Mouse (Mus musculus) common myeloid progenitor, adult 5-6 weeks (primary cell): Measurements from ENCODE around the gene Ppp2r5a. TPM values are rescaled to one million over a fixed set of nuclear protein-coding genes. Genes with fewer than 3 reads are reported as not detected.

Source experiments
- ATAC-seq: replicated peaks from 2 replicates; pipeline ENCODE4 v1.8.0; 2016; ENCODE audit warnings: low read depth, mild to moderate bottlenecking, moderate TSS enrichment, inconsistent platforms; ENCODE audit not compliant: poor library complexity, severe bottlenecking
- total RNA-seq: library from RNA; stranded (forward); fragments of 200-1000, 187-1606 nt; gene quantifications from 2 replicates; pipeline ENCODE4 v1.2.3, GENCODE M21; 2017

The Ppp2r5a gene
- 107 and 115 TPM in 2 replicates for total RNA-seq

- ATAC-seq: peak; percentile 60
These were observed at the start of gene Ppp2r5a for GRCm38 (mm10) chr1:191403074-191403473. Ppp2r5a (minus strand) TSS chr1:191403272.

DNA sequence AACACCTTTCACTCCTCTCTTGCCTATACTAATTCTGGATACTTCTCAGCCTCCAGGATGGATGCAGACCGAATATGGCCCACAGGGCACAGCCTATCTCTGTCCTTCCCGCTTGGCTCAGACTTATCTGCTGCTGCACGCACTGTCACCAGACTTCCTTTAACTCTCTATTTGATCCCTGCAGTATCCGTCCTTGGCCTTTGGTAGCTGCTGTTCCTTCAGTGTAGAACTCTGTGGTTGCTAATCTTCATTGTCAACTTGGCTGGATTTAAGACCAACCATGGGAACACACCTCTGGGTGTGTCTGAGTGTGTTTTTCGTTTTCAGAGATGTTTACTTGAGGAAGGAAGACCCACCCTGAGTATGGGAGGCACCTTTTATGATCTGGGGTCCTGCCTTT is 47.5 kb upstream of the Ppp2r5a start:
- ATAC-seq: peak; percentile 86

- no peak for ATAC-seq
These were observed 46.5 kb upstream of the Ppp2r5a start for GRCm38 (mm10) chr1:191449537-191449936.

DNA sequence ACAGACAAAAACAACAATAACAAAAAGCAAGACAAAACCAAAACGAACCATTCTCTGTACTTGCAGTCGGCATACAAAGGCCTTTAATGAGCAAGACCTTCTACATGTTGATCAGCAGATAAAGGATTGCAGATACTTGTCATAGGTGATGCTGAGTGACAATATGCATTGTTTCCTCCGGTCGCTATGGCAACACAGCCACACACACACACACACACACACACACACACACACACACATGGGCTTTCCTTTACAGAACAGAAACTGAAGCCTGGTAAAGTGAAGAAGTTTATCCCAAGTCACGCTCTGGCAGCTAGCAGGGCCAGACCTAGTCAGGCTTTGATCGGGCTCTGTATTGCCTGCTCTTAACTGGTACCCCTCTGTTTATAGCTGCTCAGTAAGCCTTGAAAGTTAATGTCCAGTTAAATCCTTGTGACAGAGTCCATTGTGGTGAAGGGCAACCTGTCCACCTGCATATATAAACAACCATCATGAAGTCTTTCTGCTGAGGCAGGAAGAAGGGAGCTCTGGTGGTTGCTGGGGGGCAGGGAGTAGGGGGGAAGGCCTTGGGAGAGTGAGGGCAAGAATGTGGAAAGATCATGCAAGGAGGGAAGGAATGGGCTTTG is 44.4 kb upstream of the Ppp2r5a start:
- 0 out of 2 replicates have a peak, but pooled peaks have one; percentile 1 for ATAC-seq

DNA sequence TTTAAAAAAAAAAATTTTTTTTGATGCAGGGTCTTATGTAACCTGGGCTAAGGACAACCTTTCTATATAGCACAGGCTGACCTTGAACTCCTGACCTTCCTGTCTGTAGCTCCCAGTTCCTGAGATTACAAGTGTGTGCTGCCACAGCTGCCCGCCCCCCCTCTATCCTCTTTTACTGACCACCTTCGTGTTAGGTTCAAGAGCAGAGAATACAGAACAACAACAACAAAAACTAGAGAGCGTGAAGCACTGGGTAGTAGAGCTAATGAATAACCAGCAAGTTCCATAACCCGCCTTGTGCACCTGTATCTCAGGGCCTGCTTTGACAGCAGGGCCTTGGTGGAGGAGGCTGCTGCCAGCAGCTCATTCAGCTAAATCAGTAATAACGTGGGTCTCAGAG is 43.2 kb upstream of the Ppp2r5a start:
- no peak for ATAC-seq

GRCm38 (mm10) chr1:191445831-191446258 is 42.8 kb upstream of the Ppp2r5a start:
- ATAC-seq: peak; percentile 7; the same call in 1 of the 2 replicates

- peak; percentile 40 for ATAC-seq
These were observed 42.3 kb upstream of the Ppp2r5a start for GRCm38 (mm10) chr1:191445401-191445800.

DNA sequence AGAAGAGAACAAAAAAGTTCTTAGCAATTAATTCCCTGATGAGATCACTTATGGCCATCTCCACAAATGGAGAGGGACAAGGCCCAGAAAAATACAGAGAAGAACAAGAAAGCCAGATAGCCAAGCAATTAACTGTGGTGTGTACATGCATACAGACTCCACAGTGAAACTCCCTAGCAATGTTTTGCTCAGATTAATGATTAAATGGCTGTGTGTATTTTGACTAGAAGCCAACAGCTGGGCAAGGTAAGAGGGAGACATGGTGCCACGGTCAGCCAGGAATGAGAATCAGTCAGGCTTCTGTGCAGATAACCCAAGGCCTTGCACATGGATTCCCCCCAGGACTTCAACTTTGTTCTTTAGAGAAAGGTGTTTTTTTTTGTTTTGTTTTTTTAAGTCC is 41.4 kb upstream of the Ppp2r5a start:
- no peak for ATAC-seq

- ATAC-seq: no peak
These were observed 35.9 kb upstream of the Ppp2r5a start for GRCm38 (mm10) chr1:191439011-191439410.

DNA sequence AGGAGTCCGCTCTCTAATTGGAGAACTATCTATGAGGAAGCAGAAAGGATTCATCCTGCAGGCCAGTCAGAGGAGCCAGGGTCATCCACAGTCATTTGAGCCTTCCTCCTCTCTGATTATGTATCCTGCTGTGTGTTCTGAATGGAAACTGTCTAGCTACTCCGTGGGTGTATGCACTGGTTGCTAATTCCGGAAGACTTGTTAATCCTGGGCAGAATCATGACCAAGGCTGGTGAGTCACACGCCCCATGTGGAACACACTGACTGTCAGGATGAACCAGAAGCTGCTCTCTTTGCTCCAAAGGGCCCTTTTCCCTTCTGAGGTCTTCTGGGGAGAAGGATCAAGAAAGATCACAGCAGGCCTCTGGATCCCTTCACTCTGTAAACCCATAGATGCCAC is 35.5 kb upstream of the Ppp2r5a start:
- ATAC-seq: no peak

- no peak for ATAC-seq
These were observed 33.6 kb upstream of the Ppp2r5a start for GRCm38 (mm10) chr1:191436647-191437046.

- ATAC-seq: no peak
These were observed 32.3 kb upstream of the Ppp2r5a start for GRCm38 (mm10) chr1:191435359-191435758.

- 0 out of 2 replicates have a peak, but pooled peaks have one; percentile 36 for ATAC-seq
These were observed 29.5 kb upstream of the Ppp2r5a start for GRCm38 (mm10) chr1:191432531-191432930.

- peak; percentile 31; the same call in 1 of the 2 replicates for ATAC-seq
These were observed 29.0 kb upstream of the Ppp2r5a start for GRCm38 (mm10) chr1:191432023-191432422.

GRCm38 (mm10) chr1:191430121-191430520 is 27.0 kb upstream of the Ppp2r5a start:
- no peak for ATAC-seq

GRCm38 (mm10) chr1:191425884-191426283 is 22.8 kb upstream of the Ppp2r5a start:
- no peak for ATAC-seq

DNA sequence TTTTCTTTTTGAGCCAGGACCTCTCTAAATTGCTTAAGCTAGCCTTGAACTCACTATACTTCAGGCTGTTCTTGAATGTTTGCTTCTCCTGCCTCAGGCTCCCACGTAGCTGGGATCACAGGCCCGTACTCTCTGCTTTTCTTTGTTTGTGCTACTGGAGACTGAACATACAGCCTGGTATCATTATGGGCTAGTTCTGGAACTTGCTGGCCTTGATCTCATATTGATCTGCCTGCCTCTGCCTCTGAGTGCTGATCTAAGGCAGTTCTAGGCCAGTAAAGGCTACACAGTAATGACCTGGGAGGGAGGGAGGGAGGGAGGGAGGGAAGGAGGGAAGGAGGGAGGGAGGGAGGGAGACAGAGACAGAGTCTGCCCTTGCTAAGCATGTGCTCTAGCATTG is 20.1 kb upstream of the Ppp2r5a start:
- ATAC-seq: no peak

- ATAC-seq: peak; percentile 40
These were observed 19.6 kb upstream of the Ppp2r5a start for GRCm38 (mm10) chr1:191422714-191423113.

DNA sequence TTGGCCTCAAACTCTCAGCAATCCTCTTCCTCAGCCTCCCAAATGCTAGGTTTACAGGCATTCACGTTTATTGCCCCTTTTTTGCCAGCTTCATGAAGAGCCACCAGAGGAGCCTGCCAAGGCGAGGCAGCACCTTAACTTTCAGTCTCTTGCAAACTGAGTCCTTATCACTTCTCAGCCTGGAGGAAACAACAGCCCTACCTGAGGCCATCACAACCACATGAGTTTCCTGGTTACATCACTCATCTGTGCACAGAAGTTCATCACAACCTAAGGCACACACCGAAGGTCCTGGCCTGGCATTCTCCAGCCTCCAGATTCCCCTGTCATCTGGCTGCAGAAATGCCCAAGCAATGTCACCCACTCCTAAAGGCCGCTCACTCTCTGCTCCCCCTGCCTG is 19.1 kb upstream of the Ppp2r5a start:
- ATAC-seq: no peak

DNA sequence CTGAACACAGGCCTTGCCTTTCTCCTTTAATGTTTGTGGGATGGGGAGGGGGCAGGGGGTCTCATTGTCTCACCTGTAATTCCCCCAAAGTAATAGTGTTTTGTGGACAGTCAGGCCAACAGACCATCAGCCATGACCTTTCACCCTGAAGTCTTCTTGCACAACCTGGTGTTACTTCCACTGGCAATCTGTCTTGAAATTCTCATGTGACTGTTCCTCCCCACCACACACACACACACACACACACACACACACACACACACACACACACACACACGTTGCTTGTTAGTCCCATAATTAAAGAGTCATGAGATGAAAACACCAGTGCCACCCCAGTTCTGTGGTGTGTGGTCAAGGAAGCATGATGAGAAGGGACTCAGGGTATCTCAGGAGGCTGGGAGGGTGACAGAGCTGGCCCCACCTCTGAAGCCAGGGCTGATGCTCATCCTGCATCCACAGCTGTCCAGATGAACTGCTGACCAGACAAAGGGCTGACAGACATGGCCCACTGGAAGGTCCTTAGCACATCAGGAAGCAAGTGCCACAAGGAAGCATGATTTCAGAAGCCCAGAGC is 18.4 kb upstream of the Ppp2r5a start:
- ATAC-seq: peak; percentile 17; the same call in 1 of the 2 replicates

- peak; percentile 80 for ATAC-seq
These were observed 17.9 kb upstream of the Ppp2r5a start for GRCm38 (mm10) chr1:191420930-191421404.
